Mouse (Mus musculus) kidney, embryonic 14.5 days (tissue): ENCODE measurements around the gene Sox5. TPM values are rescaled to one million over a fixed set of nuclear protein-coding genes. Genes with fewer than 3 reads are reported as not detected.

Experiments used
- ATAC-seq: fragments of 200-750 bp; cut with Nextera tagmentation; 2 replicates; pipeline ENCODE4 v1.8.0; 2017; ENCODE audit warnings: moderate number of reproducible peaks, mild to moderate bottlenecking, moderate TSS enrichment, moderate library complexity; ENCODE audit not compliant: low FRiP score, low TSS enrichment
- H3K27ac ChIP-seq: fragments of 300-500 bp; sonication (generic); 2 replicates; pipeline ENCODE4 v1.5.1; 2014; ENCODE audit warnings: low read depth, mild to moderate bottlenecking, low read length, moderate library complexity, mixed read lengths
- H3K27me3 ChIP-seq: fragments of 300-500 bp; sonication (generic); 2 replicates; pipeline ENCODE4 v1.6.1; 2014; ENCODE audit warnings: mild to moderate bottlenecking, low read length; ENCODE audit not compliant: control insufficient read depth, insufficient read depth
- H3K36me3 ChIP-seq: fragments of 300-500 bp; sonication (generic); 2 replicates; pipeline ENCODE4 v1.6.1; 2014; ENCODE audit warnings: low read length, mixed read lengths; ENCODE audit not compliant: control insufficient read depth, insufficient read depth
- H3K4me1 ChIP-seq: fragments of 300-500 bp; sonication (generic); 2 replicates; pipeline ENCODE4 v1.6.1; 2014; ENCODE audit warnings: low read length, mixed read lengths; ENCODE audit not compliant: control insufficient read depth, insufficient read depth
- H3K4me2 ChIP-seq: fragments of 300-500 bp; sonication (generic); replicated peaks from 2 replicates; pipeline ENCODE4 v1.6.1; 2014; ENCODE audit warnings: low read depth, mild to moderate bottlenecking, low read length
- H3K4me3 ChIP-seq: fragments of 300-500 bp; sonication (generic); 2 replicates; pipeline ENCODE4 v1.5.1; 2014; ENCODE audit warnings: mild to moderate bottlenecking, low read length
- H3K9ac ChIP-seq: fragments of 300-500 bp; sonication (generic); 2 replicates; pipeline ENCODE4 v1.6.1; 2014; ENCODE audit warnings: low read depth, mild to moderate bottlenecking, low read length, moderate library complexity
- H3K9me3 ChIP-seq: fragments of 300-500 bp; sonication (generic); 2 replicates; pipeline ENCODE4 v1.6.1; 2016; ENCODE audit warnings: low read length; ENCODE audit not compliant: control insufficient read depth
- WGBS: fragments of 180-500 bp; shearing (Covaris S2); extraction: QIAGEN DNeasy Blood & Tissue Kit; methylation state at CpG from one replicate; pipeline ENCODE4 v1.1.7; 2014; 5-methylcytosine and 5-hydroxymethylcytosine counted together
- polyA plus RNA-seq: library from polyadenylated mRNA; unstranded; fragments of >200 nt; fragmentation: Nextera tagmentation; extraction: Ambion mirVana; gene quantifications from 2 replicates; pipeline ENCODE4 v1.2.1, GENCODE M21; 2014

Sox5 gene
- polyA plus RNA-seq, 1 experiment from 2014 or later: 13.0 TPM

- ATAC-seq: no peak
- no peaks in the 10 kb centered on the region for H3K9me3 ChIP-seq
- no peak overlapping the region for H3K4me2 ChIP-seq
- 0 out of 2 replicates have a peak, but pooled peaks cover 2% of the 10 kb centered on the region for H3K27me3 ChIP-seq
- H3K27ac ChIP-seq: no peak overlapping the region
- no peak overlapping the region for H3K4me3 ChIP-seq
- WGBS: 80% methylated on average over 3 of the region's 3 CpGs
- no peaks in the 10 kb centered on the region for H3K4me1 ChIP-seq
- H3K9ac ChIP-seq: no peak overlapping the region
- H3K36me3 ChIP-seq: no peaks in the 10 kb centered on the region
Observed at GRCm38 (mm10) chr6:143854031-143854430, 927.7 kb downstream of the Sox5 start.

- H3K36me3 ChIP-seq: no peaks in the 10 kb centered on the region
- H3K27ac ChIP-seq: no peak overlapping the region
- no peaks in the 10 kb centered on the region for H3K9me3 ChIP-seq
- H3K4me1 ChIP-seq: no peaks in the 10 kb centered on the region
- H3K4me2 ChIP-seq: no peak overlapping the region
- no peaks in the 10 kb centered on the region for H3K27me3 ChIP-seq
- H3K9ac ChIP-seq: no peak overlapping the region
- H3K4me3 ChIP-seq: no peak overlapping the region
- ATAC-seq: no peak
Observed at GRCm38 (mm10) chr6:143845761-143846160, 936.0 kb downstream of the Sox5 start.

GRCm38 (mm10) chr6:143844701-143844970 lies 937.1 kb downstream of the Sox5 start:
- ATAC-seq: no peak
- 79% methylated on average over 3 of the region's 3 CpGs for WGBS
- no peaks in the 10 kb centered on the region for H3K27me3 ChIP-seq

GRCm38 (mm10) chr6:143843933-143844700 lies 937.7 kb downstream of the Sox5 start:
- H3K36me3 ChIP-seq: no peaks in the 10 kb centered on the region
- H3K4me2 ChIP-seq: no peak overlapping the region
- WGBS: 89% methylated on average over 10 of the region's 10 CpGs
- H3K27ac ChIP-seq: no peak overlapping the region
- no peaks in the 10 kb centered on the region for H3K4me1 ChIP-seq
- no peak for ATAC-seq
- no peaks in the 10 kb centered on the region for H3K9me3 ChIP-seq
- no peak overlapping the region for H3K9ac ChIP-seq
- H3K27me3 ChIP-seq: no peaks in the 10 kb centered on the region
- no peak overlapping the region for H3K4me3 ChIP-seq

More at GRCm38 (mm10) chr6:143844701-143844970, 937.1 kb downstream of the Sox5 start:
- Histone ChIP-seq H3K9me3 (no peaks in the 10 kb centered on the region), H3K4me1 (no peaks in the 10 kb centered on the region), H3K36me3 (no peaks in the 10 kb centered on the region), H3K4me2 (no peak overlapping the region), H3K4me3 (no peak overlapping the region), H3K27ac (no peak overlapping the region), H3K9ac (no peak overlapping the region)

GRCm38 (mm10) chr6:143841954-143842353 lies 939.8 kb downstream of the Sox5 start:
- Histone ChIP-seq H3K4me3 (no peak overlapping the region), H3K27ac (no peak overlapping the region), H3K4me2 (no peak overlapping the region), H3K27me3 (no peaks in the 10 kb centered on the region), H3K9ac (no peak overlapping the region), H3K36me3 (no peaks in the 10 kb centered on the region), H3K9me3 (no peaks in the 10 kb centered on the region), H3K4me1 (no peaks in the 10 kb centered on the region)
- WGBS: 91% methylated on average over 7 of the region's 7 CpGs
- ATAC-seq: no peak

- Histone ChIP-seq H3K27me3 (no peaks in the 10 kb centered on the region), H3K4me2 (no peak overlapping the region), H3K4me3 (no peak overlapping the region), H3K9ac (no peak overlapping the region), H3K4me1 (no peaks in the 10 kb centered on the region), H3K27ac (no peak overlapping the region), H3K9me3 (no peaks in the 10 kb centered on the region), H3K36me3 (no peaks in the 10 kb centered on the region)
- ATAC-seq: no peak
- 91% methylated on average over 15 of the region's 15 CpGs for WGBS
Observed at GRCm38 (mm10) chr6:143841109-143841638, 940.6 kb downstream of the Sox5 start.

GRCm38 (mm10) chr6:143838384-143839076 lies 943.2 kb downstream of the Sox5 start:
- Histone ChIP-seq H3K27me3 (no peaks in the 10 kb centered on the region), H3K9ac (no peak overlapping the region), H3K27ac (no peak overlapping the region), H3K36me3 (no peaks in the 10 kb centered on the region), H3K4me1 (no peaks in the 10 kb centered on the region), H3K9me3 (no peaks in the 10 kb centered on the region), H3K4me3 (no peak overlapping the region), H3K4me2 (no peak overlapping the region)
- 57% methylated on average over 9 of the region's 9 CpGs for WGBS
- ATAC-seq: no peak

GRCm38 (mm10) chr6:143835331-143835730 lies 946.4 kb downstream of the Sox5 start:
- Histone ChIP-seq H3K36me3 (no peaks in the 10 kb centered on the region; the same call in 1 of the 2 replicates), H3K9me3 (no peaks in the 10 kb centered on the region), H3K4me3 (no peak overlapping the region), H3K9ac (no peak overlapping the region), H3K4me1 (no peaks in the 10 kb centered on the region), H3K27me3 (no peaks in the 10 kb centered on the region), H3K4me2 (no peak overlapping the region), H3K27ac (no peak overlapping the region)
- ATAC-seq: no peak
- WGBS: 88% methylated on average over 7 of the region's 7 CpGs

- H3K27ac ChIP-seq: no peak overlapping the region
- H3K4me2 ChIP-seq: no peak overlapping the region
- H3K4me3 ChIP-seq: no peak overlapping the region
- no peak overlapping the region for H3K9ac ChIP-seq
- no peaks in the 10 kb centered on the region for H3K9me3 ChIP-seq
- no peaks in the 10 kb centered on the region; the same call in 1 of the 2 replicates for H3K36me3 ChIP-seq
- H3K27me3 ChIP-seq: no peaks in the 10 kb centered on the region
- WGBS: 94% methylated on average over 3 of the region's 3 CpGs
- ATAC-seq: no peak
- H3K4me1 ChIP-seq: no peaks in the 10 kb centered on the region
Observed at GRCm38 (mm10) chr6:143833986-143834385, 947.8 kb downstream of the Sox5 start.
